In the genomic region with DNA sequence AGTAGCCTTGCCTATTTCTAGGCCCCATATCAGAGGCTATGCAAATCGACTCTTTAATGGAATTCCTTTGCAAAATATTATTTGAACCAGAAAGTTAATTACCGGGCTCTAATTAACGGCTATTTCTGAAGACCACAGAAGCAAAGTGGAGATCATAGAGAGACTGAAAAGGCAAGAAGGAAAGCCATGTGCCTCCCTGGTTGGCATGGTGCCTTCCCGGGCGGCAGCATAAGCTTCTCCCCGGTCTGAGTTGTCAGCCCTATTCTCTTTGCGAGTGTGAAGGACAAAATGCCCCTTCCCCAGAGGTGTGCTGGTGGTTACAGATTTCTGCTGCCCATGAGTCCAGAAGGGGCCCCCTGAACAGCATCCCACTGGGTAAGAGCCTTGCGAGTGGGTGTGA, we compare ENCODE assay signal across 13 mouse cellular contexts.
"Had no signal": no experiment of that assay in that cellular context is flagged by ENCODE, and none has a peak within 500 bp of the region (broad histone marks: within the 10 kb centered on the region; RNA-seq: fewer than 3 reads in every experiment).

No protein-coding gene starts in this region.

- H3K36me3 ChIP-seq: limb, embryonic 15.5 days; liver, embryonic 12.5 days; midbrain, embryonic 15.5 days; stomach, embryonic 15.5 days had no signal

- H3K4me2 ChIP-seq: limb, embryonic 15.5 days; liver, embryonic 12.5 days; lung, embryonic 14.5 days; midbrain, embryonic 15.5 days; stomach, embryonic 15.5 days had no signal

- H3K27me3 ChIP-seq: limb, embryonic 15.5 days; midbrain, embryonic 15.5 days; stomach, embryonic 15.5 days had no signal

- H3K9me3 ChIP-seq: limb, embryonic 15.5 days; liver, embryonic 12.5 days; midbrain, embryonic 10.5 days; midbrain, embryonic 15.5 days; stomach, embryonic 15.5 days had no signal

- H3K4me3 ChIP-seq: left cerebral cortex, adult 2 months; limb, embryonic 15.5 days; liver, embryonic 12.5 days; midbrain, embryonic 10.5 days; midbrain, embryonic 15.5 days; stomach, embryonic 15.5 days had no signal

- DNase-seq: kidney, postnatal 10 days; kidney, postnatal 4 days; lung, embryonic 14.5 days; lung, postnatal 10 days; lung, postnatal 4 days; right cerebral cortex, postnatal 14 days; thymus, postnatal 36 days had no signal

- ATAC-seq: liver, embryonic 12.5 days; midbrain, embryonic 15.5 days had no signal

- H3K27ac ChIP-seq: left cerebral cortex, adult 2 months; limb, embryonic 15.5 days; liver, embryonic 12.5 days; midbrain, embryonic 10.5 days; midbrain, embryonic 15.5 days; stomach, embryonic 15.5 days had no signal

- H3K9ac ChIP-seq: limb, embryonic 15.5 days; liver, embryonic 12.5 days; lung, embryonic 14.5 days; midbrain, embryonic 15.5 days; stomach, embryonic 15.5 days had no signal
